Mouse (Mus musculus): ENCODE data around the gene Gm8906. TPM values are rescaled to one million over a fixed set of nuclear protein-coding genes. Genes with fewer than 3 reads are reported as not detected.

The Gm8906 gene
- total RNA-seq (2023) = not detected

GRCm38 (mm10) chr5:11502385-11502784, at the start of gene Gm8906:
TSS of gene Gm8906 (plus strand) at chr5:11502685.

Other genes starting within 250 kb of the Gm8906 start
- gene Gm8890, start 246.7 kb upstream of the Gm8906 start, total RNA-seq (2023) = not detected
- gene Speer1, start 161.2 kb upstream of the Gm8906 start, total RNA-seq (2023) = not detected
- not detected for gene Gm8897, start 86.3 kb upstream of the Gm8906 start, total RNA-seq (2023)
- not detected for gene Gm6460, start 92.2 kb downstream of the Gm8906 start, total RNA-seq (2023)
- gene Gm8922, start 179.3 kb downstream of the Gm8906 start, total RNA-seq (2023) = not detected

Data from monocyte, adult 59 days (primary cell).